Mouse (Mus musculus) CD4-positive, CD25-positive, alpha-beta regulatory T cell, adult 4 months (primary cell): Measurements from ENCODE around the gene Ciart. TPM values are rescaled to one million over a fixed set of nuclear protein-coding genes. Genes with fewer than 3 reads are reported as not detected.
A peak's percentile ranks its signal among the peaks of the same experiment; 100 is the strongest.
"Not testable (repeated sequence)": the region's sequence is repeated elsewhere in the genome, so short reads cannot be mapped to it uniquely, and the experiment has no call there.

Experiments
- ATAC-seq: one replicate; pipeline ENCODE4 v1.8.0; 2017
- polyA plus RNA-seq, 2 experiments: library from polyadenylated mRNA; unstranded; fragments of 100-300 nt; shearing (Covaris generic); gene quantifications; one replicate each; pipeline ENCODE4 v1.2.1; 2017

The Ciart gene
- polyA plus RNA-seq, 2 experiments from 2014 or later = 9.1 to 9.7 TPM

DNA sequence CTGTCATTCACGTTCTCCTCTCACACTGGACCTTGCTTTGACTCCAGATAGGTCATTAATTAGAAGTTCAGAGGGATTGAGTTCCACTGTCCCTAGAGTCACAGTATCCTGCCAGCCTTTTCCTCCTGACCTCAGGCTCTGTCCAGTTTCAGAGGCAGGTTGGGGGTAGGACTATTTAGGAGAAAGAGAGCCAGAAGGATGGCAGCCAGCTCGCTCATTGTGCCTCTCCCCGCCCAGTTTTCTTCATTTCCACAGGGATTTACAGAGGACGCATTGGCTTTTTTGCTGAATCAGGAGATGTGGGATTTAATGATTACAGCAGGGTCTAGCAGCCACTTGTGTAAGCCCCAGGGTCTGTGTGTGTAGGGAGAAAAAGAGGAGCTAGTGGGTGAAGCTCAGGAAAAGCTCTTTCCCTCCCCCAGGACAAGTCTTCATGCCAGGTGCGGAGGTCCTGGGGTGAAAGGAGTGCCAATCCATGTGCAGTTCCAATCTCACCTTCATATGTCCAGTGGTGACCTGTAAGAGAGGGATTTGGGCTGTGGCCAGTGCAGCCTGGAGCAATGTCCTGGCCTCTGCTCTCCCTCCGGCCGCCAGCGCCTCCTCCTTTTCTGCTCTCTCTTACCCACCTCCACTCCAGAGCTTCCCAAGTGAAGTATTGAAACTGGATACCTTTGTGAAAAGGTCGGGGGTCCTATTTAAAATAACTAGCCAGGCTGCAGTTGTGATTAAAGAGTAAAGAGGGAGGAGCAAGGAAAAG lies 19.7 kb upstream of the Ciart start:
- ATAC-seq = no peak

DNA sequence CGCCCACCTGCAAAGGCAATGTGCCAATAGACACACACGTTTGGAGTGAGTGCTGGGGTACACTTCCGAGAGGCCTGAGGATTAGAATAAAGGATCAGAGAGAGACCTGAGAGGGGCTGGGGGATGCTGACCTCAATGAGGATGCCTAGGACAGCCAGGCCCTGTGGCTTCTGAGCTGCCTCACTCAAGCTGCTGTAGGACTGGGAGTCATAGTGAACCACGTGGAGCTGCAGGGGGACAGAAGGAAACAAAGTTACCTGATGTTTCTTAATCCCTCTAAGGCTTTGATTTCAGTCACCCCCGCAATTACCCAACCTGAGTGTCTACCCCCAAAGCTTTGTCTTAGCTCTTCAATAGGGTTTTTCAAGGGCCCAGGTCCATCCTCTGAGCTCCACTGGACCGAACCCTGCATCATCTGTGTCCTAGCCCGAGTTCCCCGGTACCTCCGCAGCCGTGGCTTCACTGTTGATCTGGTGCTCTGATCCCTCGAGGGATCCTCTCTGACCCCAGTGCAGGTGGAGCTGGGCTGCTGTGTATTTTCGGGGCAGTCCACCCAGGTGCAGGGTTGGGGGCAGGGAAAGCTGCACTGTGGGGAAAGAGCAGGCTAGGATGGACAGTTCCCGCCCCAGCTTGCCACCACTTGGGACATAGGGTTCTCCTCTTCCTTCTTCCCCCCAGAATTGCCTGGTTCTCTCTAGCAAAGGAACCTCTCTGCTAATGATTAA lies 17.9 kb upstream of the Ciart start:
- ATAC-seq = no peak

GRCm38 (mm10) chr3:95895501-95895900 lies 13.4 kb upstream of the Ciart start:
- not testable (repeated sequence) for ATAC-seq

DNA sequence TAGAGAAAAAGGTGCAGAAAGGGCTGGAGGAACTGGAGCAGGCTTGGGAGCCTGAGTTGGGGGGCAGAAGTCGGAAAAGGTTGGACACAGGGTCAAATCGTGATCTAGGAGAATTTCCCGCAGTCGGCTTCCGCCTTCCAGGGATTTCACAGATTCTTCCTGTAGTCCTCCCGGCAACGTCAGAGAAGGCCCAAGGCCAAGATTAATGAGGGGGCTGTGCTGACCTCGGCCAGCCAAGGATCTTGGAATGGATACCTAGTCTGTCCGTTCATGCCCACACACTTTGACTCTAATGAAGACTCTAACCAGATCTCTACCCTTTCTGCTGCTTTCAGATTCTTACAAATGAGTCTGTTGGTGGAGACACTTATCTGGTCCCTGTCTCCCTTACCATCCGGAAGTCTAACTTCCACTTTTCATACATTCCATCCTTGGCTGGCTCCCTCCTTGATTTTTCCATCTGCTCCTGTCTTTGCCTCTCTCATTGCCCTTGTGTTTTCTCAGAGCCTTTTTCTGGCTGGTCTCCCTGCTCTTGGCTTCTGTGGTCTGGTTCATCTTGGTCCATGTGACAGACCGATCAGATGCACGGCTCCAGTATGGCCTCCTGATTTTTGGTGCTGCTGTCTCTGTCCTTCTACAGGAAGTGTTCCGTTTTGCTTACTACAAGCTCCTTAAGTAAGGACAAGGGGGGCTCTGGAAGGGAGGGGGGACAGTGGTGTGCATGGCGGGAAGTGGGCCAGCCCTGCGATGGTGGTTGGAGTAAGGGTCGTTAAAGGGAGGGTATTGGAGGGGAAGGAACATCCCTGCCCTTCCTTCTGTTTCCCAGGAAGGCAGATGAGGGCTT lies 12.5 kb upstream of the Ciart start:
- ATAC-seq = peak; percentile 0

DNA sequence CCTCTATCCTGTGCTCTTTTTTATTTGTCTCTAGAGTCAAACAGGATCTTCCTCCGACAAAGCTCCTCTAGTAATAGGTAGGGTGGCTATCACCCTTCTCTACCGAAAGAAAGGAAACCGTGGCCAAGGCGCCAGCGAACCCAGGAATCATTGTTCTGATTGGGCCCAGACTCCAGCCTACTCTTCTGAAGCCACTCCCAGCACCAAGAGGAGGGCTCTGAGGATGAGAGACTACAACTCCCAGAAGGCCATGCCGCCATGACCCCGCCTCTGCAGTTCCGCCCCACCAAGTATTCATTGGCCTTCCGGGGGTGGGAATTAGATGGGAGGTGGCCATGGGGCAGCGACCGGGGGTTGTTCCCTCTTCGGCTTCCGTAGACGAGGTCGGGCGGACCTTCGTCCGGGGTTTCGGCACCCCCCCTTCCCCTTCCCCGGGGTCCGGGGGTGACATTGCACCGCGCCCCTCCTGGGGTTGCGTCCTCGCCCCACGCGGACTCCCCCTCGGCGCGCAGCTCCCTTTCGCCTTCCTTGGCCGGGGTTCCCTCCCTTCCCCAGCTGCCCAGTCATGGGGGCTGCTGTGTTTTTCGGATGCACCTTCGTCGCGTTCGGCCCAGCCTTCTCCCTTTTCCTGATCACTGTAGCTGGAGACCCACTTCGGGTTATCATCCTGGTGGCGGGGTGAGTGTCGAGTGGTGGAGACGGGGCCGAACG lies 11.7 kb upstream of the Ciart start, which contains the start of gene Aph1a:
Gene Aph1a, plus strand, starts transcription at position 364 of the 711 bp plus-strand sequence.
- ATAC-seq = peak; percentile 99

GRCm38 (mm10) chr3:95893126-95893525 lies 11.1 kb upstream of the Ciart start:
- ATAC-seq = no peak

DNA sequence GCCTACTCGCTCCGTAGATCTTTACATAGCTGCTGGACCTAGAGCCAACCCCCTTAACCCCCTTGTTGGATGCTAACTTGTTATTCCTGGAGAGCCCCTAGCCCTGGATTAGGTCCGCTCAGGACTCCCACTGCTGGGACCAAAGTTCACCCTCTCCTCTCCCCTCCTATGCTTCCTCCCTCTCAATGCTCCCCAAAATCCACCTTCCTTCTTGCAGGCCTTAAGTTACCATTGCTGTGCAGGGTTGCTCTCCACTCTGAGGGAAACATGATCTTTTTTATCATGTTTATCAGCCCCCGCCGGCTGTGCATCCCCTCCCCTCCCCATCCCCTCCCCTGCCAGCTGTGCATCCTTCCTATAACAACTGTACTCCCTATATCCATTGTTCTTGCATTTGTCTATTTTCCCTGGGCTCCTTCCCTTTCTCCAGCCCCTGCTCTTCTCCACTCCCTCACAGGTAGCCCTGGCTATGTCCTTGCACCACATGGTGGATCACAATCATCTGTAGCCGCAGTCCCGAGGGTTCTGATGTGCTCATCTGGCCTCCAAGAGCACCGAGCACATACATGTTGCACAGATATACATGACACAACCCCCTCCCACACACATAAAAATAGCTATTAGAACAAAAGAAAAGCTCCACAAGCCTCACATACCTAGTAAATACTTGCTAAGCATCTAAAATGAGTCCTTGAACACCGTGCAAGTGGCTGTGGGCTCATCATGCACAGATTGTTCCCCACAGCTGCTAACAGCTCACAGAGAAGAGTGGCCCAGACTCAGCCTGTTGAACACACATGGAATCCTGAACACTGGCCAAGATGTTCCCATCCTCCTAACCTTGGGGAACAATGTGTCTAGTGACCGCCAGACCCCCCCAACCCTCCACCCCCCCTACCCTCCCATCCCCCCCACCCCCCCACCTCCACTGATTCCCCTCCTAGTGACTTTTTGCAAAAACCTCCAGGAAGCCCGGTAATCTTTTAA lies 10.3 kb upstream of the Ciart start:
- no peak for ATAC-seq

- ATAC-seq = no peak
These were observed 9.4 kb upstream of the Ciart start, which contains the start of gene BC028528 for GRCm38 (mm10) chr3:95891211-95892065. Gene BC028528, minus strand, starts transcription at chr3:95892005.

DNA sequence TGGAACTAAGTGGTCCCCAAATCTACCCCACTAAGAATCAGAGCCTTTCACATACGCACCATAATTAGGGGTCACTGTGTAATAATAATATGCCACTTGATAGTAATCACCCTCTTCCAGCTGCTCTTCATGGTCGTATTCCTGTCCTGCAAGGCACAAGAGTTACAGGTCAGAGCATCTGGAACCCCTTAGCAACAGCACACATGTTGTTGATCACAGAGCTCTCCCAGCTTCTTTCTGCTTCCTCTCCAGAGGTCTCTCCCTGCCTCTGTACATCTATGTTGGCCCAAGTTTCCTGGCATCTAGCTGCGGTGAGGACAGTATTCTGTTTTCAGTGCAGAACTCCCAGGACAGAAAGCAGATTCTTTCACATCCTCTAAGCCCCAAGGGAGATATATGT lies 7.6 kb upstream of the Ciart start:
- no peak for ATAC-seq

- no peak for ATAC-seq
These were observed 5.5 kb upstream of the Ciart start for GRCm38 (mm10) chr3:95887596-95887995.

GRCm38 (mm10) chr3:95884400-95884799 lies 2.3 kb upstream of the Ciart start:
- ATAC-seq = no peak

GRCm38 (mm10) chr3:95882816-95883425 lies 870 bp upstream of the Ciart start:
- ATAC-seq = no peak

GRCm38 (mm10) chr3:95879063-95879462 lies 3.0 kb downstream of the Ciart start:
- no peak for ATAC-seq

GRCm38 (mm10) chr3:95872048-95872447 lies 10.0 kb downstream of the Ciart start:
- no peak for ATAC-seq

GRCm38 (mm10) chr3:95871392-95871867 lies 10.6 kb downstream of the Ciart start, which contains the start of gene Mrps21:
Gene Mrps21, minus strand, starts transcription at chr3:95871519.
- peak; percentile 94 for ATAC-seq

GRCm38 (mm10) chr3:95870976-95871375 lies 11.1 kb downstream of the Ciart start:
- ATAC-seq = peak; percentile 10

DNA sequence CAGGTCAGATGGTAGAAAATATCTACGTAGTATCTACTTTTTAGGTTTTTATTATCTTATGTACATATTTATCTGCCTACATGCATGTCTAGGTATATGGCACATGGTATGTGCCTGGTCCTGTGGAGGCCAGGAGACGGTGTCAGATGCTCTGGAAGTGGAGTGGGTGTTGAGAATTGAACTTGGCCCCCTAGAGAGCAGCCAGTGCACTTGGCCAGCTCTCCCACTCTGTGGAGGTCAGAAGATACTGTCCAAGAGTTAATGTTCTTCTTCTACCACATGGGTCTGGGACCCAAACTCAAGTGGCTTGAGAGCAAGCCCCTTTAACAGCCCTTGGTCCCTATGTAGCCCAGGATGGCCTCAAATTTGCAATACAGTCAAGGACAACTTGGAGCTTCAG lies 14.6 kb downstream of the Ciart start:
- no peak for ATAC-seq

GRCm38 (mm10) chr3:95866071-95866470 lies 16.0 kb downstream of the Ciart start:
- no peak for ATAC-seq

DNA sequence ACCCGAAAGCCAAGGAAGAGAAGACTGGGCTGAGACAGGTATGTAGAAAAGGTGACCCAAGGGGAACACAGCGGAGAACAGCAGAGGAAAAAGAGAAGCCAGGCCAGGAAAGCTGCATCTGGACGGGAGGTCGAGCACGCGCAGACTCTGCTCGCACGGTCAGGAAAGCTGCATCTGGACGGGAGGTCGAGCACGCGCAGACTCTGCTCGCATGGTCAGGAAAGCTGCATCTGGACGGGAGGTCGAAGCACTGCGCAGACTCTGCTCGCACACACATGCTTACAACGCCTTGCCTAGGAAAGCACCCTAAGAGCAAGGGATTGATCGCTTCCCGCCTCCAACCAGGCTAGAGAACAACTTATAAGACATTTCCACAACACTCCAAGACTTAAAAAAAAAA lies 16.5 kb downstream of the Ciart start:
- no peak for ATAC-seq
